Mouse (Mus musculus): ENCODE data around the gene Nsg1.

Nsg1 gene

GRCm38 (mm10) chr5:38140893-38141292 is 18.8 kb downstream of the Nsg1 start:
- DNase-seq (ENCODE audit: low spot score in 2 of 2), result no peak

DNA sequence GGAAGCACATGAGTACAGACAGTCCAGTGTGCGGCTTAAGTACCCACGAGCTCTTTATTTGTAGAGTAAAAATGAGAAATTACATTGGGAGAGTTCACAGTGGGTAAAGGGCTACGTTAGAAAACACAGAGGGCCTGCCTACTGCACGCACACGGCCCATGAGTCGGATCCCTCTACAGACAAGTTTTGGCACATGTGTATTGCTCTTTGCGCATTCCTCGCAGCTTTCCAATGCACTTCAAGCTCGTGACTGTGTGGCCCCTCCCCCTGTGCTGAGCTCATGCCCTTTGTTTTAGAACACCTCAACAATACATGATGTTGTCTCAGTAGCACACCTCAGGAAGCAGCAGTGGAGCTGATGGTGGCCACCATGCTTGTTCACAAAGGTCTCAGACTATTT is 22.5 kb downstream of the Nsg1 start:
- DNase-seq (ENCODE audit: low spot score in 2 of 2), result no peak

DNA sequence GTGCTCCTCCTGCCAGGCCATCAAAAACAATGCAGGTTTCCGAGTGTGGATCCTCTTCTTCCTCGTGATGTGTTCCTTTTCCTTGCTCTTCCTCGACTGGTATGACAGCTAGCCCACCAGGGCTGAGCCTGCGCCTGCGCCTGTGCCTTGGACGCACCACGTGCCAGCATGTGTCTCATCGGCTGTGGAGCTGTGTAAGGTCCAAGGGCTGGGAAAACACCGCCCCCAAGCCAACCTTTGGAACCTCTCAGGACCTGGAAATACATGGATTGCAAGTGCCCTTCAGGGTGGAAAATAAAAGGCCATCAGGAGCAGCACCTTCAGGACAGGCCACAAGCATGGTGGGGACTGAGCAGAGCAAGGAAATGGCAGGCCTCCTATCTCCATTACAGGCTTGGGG is 23.5 kb downstream of the Nsg1 start:
- no peak for DNase-seq (ENCODE audit: low spot score in 2 of 2)

- DNase-seq (ENCODE audit: low spot score in 2 of 2), result no peak
Measured at GRCm38 (mm10) chr5:38129339-38129738, 30.4 kb downstream of the Nsg1 start.

- DNase-seq (ENCODE audit: low spot score in 2 of 2), result no peak
Measured at GRCm38 (mm10) chr5:38126519-38127306, 33.0 kb downstream of the Nsg1 start.

DNA sequence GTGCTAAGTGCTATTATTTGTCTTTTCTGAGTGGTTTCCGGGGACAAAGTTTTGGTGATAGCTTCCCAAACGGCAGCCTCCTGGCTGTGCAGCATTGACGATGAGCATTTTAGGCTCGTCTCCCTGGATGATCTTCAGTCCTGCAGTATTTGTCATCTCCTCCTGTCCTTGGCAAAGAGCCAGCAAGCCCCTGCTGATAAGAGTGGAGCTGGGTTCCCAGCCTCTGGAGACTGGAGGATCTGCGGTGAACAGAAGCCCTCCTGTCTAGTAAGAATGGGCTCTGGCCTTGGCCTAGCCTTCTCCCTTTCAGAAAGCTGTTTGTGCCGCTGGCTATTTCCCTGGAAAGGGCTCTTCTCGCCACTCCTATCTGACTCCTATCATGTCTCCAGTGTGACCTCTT is 38.0 kb downstream of the Nsg1 start:
- DNase-seq (ENCODE audit: low spot score in 2 of 2), result no peak

DNA sequence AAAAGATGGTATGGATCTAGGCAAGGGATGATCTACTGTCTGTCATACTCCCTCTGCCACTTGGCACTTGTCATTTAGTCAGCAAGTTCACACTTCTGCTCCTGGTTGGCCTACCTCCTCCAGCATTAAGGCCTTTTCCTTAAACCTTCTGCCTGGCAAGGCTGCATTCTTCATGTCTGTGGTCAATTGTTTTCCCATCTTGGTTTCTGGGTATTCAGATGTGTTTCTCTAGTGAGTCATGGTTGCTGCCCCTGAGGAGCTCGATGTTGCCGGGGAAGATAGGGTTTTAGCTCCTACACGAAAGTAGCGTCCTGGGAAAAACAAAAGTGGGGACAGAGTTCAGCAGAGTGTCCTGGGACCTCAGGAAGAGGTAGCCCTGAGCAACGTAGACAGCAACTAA is 40.4 kb downstream of the Nsg1 start:
- DNase-seq (ENCODE audit: low spot score in 2 of 2), result no peak

- DNase-seq (ENCODE audit: low spot score in 2 of 2), result no peak
Measured at GRCm38 (mm10) chr5:38117056-38117455, 42.7 kb downstream of the Nsg1 start.

- DNase-seq (ENCODE audit: low spot score in 2 of 2), result no peak
Measured at GRCm38 (mm10) chr5:38114526-38114925, 45.2 kb downstream of the Nsg1 start.

GRCm38 (mm10) chr5:38106807-38107206 is 52.9 kb downstream of the Nsg1 start:
- no peak for DNase-seq (ENCODE audit: low spot score in 2 of 2)

GRCm38 (mm10) chr5:38106080-38106697 is 53.5 kb downstream of the Nsg1 start:
- no peak for DNase-seq (ENCODE audit: low spot score in 2 of 2)

- DNase-seq (ENCODE audit: low spot score in 2 of 2), result no peak
Measured at GRCm38 (mm10) chr5:38102945-38103344, 56.8 kb downstream of the Nsg1 start.

DNA sequence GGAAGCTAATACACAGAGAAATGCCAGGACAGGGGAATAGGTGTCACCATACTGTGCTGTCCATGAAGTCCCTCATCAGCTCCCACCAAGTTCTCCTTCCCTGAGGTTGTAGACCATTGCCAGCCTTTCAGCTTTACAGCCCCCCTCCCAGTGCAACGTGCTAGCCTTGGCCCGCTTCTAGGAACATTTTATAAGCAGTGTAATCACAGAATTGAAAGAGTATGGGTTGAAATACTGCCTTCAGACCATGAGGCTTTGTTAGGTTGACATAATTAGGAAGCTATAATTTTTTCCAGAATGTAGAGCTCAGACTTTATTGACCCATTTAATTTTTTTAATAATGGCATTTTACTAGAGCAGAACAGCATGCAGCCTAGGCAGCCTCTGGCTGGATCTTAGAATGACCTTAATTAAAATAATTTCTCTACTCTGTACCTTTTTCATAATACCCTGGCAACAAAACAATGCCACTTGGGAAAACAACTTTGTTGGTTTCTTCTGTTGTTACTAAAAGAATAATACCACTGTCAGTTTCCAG is 60.5 kb downstream of the Nsg1 start:
- DNase-seq (ENCODE audit: low spot score in 2 of 2), result no peak

GRCm38 (mm10) chr5:38097501-38098093 is 62.1 kb downstream of the Nsg1 start:
- DNase-seq (ENCODE audit: low spot score in 2 of 2), result no peak

DNA sequence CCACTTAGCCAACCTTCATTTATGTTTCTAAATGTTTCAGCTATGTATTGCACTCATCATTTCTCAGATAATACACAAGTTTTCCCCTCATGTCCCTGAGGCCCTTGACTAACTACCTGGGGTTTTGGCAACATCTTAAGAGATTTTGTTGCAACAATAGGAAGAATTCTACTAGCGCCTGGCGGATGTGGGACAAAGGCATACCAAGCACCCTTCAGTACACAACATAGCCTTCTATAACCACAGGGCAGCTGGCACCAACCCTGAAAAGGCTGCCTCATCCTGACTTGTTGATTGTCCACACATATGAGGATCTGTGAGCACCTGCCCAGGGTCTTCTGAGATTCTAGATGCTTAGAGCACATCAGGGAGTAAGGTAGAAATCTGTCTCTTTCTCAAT is 65.4 kb downstream of the Nsg1 start:
- no peak for DNase-seq (ENCODE audit: low spot score in 2 of 2)

GRCm38 (mm10) chr5:38091966-38092304 is 67.8 kb downstream of the Nsg1 start:
- DNase-seq (ENCODE audit: low spot score in 2 of 2), result no peak

- DNase-seq (ENCODE audit: low spot score in 2 of 2), result no peak
Measured at GRCm38 (mm10) chr5:38091046-38091965, 68.4 kb downstream of the Nsg1 start.

DNA sequence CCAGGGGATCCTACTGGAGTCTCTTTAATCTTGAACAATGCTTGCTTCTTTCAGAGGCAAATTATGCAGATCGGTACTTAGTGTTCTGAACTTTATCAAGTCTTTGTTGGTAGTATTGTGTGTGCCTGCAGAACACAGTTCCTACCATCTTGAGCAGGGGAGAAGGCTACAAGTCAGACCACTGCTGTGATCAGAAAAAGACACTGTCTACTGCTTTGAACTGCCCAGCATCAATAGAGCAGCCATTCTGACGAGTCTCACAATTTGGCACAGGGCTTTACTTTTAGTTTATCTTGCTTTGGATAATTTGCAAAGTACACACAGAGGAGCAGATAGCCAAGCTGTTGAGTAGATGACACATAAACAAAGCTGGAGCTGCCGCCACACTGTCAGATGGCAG is 69.1 kb downstream of the Nsg1 start:
- DNase-seq (ENCODE audit: low spot score in 2 of 2), result no peak

- DNase-seq (ENCODE audit: low spot score in 2 of 2), result no peak
Measured at GRCm38 (mm10) chr5:38090111-38090510, 69.6 kb downstream of the Nsg1 start.
